Mouse (Mus musculus): ENCODE results near the gene Ttc1. TPM values are rescaled to one million over a fixed set of nuclear protein-coding genes. Genes with fewer than 3 reads are reported as not detected.

Ttc1 gene
- total RNA-seq (2014; rRNA removed; ENCODE audit: low replicate concordance) (16.4 and 30.5 TPM in 2 replicates), polyA plus RNA-seq (2015; fragmentation: Nextera tagmentation; extraction: Ambion mirVana) (66.8 and 68.7 TPM in 2 replicates)

DNA sequence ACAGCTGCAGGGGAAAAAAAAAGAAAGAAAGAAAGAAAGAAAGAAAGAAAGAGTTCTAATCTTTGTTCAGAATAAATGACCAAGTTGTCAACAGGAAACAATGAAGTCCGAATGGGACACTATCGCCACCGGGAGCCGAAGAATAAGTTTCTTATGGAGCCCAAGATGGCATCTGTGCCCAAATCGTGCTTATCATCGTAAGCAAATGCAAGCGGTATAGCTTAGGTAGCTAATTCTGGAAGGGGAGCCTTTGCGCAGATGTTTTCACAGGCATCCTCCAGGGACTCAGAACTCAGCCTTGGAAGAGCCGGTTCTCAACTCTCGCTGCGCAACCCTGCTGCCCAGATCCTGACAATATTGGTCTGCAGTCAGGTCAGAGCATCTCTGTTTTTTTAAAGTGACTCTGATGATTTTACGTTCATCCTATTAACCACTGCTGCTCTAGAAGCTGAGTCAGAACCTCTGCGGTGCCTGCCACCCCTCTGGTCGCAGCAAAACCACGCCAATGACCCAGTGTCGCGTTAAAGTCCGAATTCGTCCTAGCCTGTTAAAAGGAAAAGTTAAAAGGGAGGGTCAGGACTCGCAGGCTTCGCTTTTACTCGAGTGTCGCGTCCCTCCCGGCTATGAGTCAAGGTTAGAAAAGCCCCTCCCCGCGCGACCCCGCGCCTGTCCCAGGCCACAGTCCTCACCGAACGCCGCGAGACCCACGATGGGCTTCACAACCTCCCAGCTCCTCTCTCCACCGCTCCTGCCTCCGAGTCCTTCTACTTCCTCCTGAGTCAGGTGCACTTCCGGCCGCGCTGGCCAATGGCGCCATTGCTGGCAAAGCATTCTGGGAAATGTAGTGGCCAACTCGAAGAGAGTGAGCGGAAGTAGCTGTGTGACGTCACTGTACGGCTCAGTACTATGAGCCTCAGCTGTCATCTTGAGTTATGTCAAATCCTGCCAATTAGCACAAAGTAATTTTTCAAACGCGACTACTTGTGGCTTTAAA is at the start of gene Ttc1:
Ttc1 (minus strand) TSS at position 776 of the 994 bp plus-strand sequence.
- Histone ChIP-seq H3K9me3 (replicated peaks; ENCODE audit: control insufficient read depth, low read length) (no peaks in the 10 kb centered on the region), H3K4me3 (ENCODE audit: low read depth, low read length) (peak within 1 kb of the TSS; percentile 87), H3K27me3 (ENCODE audit: control insufficient read depth, insufficient read depth, low read length) (no peaks in the 10 kb centered on the region), H3K4me2 (ENCODE audit: low read depth, low read length) (peak within 1 kb of the TSS; percentile 94), H3K4me1 (ENCODE audit: control insufficient read depth, insufficient read depth) (peaks cover 7% of the 10 kb centered on the region; the same call in 1 of the 2 replicates), H3K9ac (replicated peaks; ENCODE audit: low read depth, low read length) (peak within 1 kb of the TSS; percentile 83), H3K36me3 (replicated peaks; ENCODE audit: control insufficient read depth, insufficient read depth, low read length) (peaks cover 26% of the 10 kb centered on the region), H3K27ac (ENCODE audit: low read depth) (peak within 1 kb of the TSS; percentile 80)
- ATAC-seq (ENCODE audit: insufficient read depth, low read depth) (peak; percentile 98), DNase-seq (ENCODE audit: low spot score) (peak; percentile 98)
- WGBS: 2% methylated on average over 47 of the region's 47 CpGs
- no peak for TF ChIP-seq EP300 (IDR thresholded peaks at IDR 0.05; ENCODE audit: low read depth)
- no peak; the same call in 1 of the 2 replicates for TF ChIP-seq CTCF (IDR thresholded peaks at IDR 0.05; ENCODE audit: low read depth)

DNA sequence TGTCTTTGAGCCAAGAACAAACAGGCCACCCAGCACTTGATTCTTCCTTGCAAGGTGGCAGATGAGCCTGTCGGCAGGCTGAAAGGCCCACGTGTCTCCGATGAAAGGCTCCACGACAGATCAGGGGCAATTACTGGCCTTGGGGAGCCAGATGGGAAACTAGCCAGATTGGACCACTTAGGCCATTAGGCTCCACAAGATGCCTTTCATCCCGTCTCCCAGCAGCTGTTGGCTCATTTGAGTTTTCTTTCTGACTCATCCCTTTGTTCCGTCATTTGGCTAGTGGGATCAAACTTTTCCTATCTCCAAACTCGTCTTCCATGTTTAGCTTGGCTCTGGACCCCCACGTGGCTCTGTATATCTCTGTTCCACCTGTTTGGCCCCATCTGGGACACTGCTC is 48.2 kb upstream of the Ttc1 start:
- DNase-seq (ENCODE audit: low spot score) (no peak), ATAC-seq (ENCODE audit: insufficient read depth, low read depth) (no peak)
- no peak overlapping the region for H3K9ac ChIP-seq (replicated peaks; ENCODE audit: low read depth, low read length)
- H3K27me3 ChIP-seq (ENCODE audit: control insufficient read depth, insufficient read depth, low read length): no peaks in the 10 kb centered on the region
- H3K27ac ChIP-seq (ENCODE audit: low read depth): no peak overlapping the region
- H3K36me3 ChIP-seq (replicated peaks; ENCODE audit: control insufficient read depth, insufficient read depth, low read length): no peaks in the 10 kb centered on the region
- H3K4me2 ChIP-seq (ENCODE audit: low read depth, low read length): no peak overlapping the region
- H3K4me3 ChIP-seq (ENCODE audit: low read depth, low read length): no peak overlapping the region
- TF ChIP-seq EP300 (IDR thresholded peaks at IDR 0.05; ENCODE audit: low read depth) (no peak), CTCF (IDR thresholded peaks at IDR 0.05; ENCODE audit: low read depth) (no peak)
- 51% methylated on average over 8 of the region's 8 CpGs for WGBS
- H3K4me1 ChIP-seq (ENCODE audit: control insufficient read depth, insufficient read depth): peaks cover 3% of the 10 kb centered on the region; the same call in 1 of the 2 replicates
- no peaks in the 10 kb centered on the region for H3K9me3 ChIP-seq (replicated peaks; ENCODE audit: control insufficient read depth, low read length)

DNA sequence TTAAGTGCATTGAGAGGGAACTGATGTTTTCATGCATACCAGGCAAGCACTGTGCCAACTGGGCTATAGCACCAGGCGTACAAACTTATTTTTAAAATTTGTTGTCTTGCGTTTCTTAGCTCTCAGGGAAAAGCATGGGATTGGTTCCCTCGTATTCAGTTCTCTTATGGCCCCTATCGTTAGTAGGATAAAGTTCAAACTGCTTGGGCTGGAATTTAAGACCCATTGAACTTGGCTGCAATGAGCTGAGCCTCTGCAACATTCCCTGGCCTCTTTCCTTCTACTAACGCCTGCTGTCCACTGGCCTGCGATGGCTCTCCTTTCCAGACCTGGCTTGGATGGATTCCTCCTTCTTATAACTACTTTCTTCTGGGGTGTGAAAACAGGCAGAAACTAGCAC is 42.6 kb upstream of the Ttc1 start:
- Histone ChIP-seq H3K4me2 (ENCODE audit: low read depth, low read length) (peak overlapping the region; percentile 12; the same call in 1 of the 2 replicates), H3K9ac (replicated peaks; ENCODE audit: low read depth, low read length) (no peak overlapping the region), H3K36me3 (replicated peaks; ENCODE audit: control insufficient read depth, insufficient read depth, low read length) (no peaks in the 10 kb centered on the region), H3K27ac (ENCODE audit: low read depth) (peak overlapping the region; percentile 77), H3K27me3 (ENCODE audit: control insufficient read depth, insufficient read depth, low read length) (no peaks in the 10 kb centered on the region), H3K9me3 (replicated peaks; ENCODE audit: control insufficient read depth, low read length) (no peaks in the 10 kb centered on the region), H3K4me1 (ENCODE audit: control insufficient read depth, insufficient read depth) (peaks cover 17% of the 10 kb centered on the region), H3K4me3 (ENCODE audit: low read depth, low read length) (no peak overlapping the region)
- TF ChIP-seq EP300 (IDR thresholded peaks at IDR 0.05; ENCODE audit: low read depth) (peak; percentile 86; the same call in 1 of the 2 replicates), CTCF (IDR thresholded peaks at IDR 0.05; ENCODE audit: low read depth) (no peak)
- DNase-seq (ENCODE audit: low spot score) (peak; percentile 83), ATAC-seq (ENCODE audit: insufficient read depth, low read depth) (peak; percentile 88)
- WGBS: 42% methylated on average over 6 of the region's 6 CpGs

DNA sequence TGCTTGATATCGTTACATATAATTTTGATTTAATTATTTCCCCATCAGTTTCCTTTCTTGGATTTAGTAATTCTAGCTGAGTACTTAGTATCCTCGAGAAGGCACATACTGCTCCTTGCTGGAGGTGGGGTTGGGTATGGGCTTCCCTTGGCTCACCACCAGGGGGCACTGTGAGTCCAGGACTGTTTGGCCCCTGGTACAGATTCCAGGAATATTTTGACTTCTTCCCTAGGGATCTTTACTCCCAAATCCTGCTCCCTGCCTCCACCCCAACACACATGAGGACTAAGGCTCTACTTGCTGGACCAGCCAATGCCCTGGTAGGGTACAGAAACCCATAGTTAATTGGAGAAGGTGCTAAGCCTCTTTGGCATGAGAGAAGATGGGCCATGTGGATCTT is 36.0 kb upstream of the Ttc1 start:
- H3K27ac ChIP-seq (ENCODE audit: low read depth): no peak overlapping the region
- H3K4me3 ChIP-seq (ENCODE audit: low read depth, low read length): no peak overlapping the region
- no peaks in the 10 kb centered on the region for H3K27me3 ChIP-seq (ENCODE audit: control insufficient read depth, insufficient read depth, low read length)
- ATAC-seq (ENCODE audit: insufficient read depth, low read depth): peak; percentile 85
- no peaks in the 10 kb centered on the region for H3K9me3 ChIP-seq (replicated peaks; ENCODE audit: control insufficient read depth, low read length)
- H3K4me2 ChIP-seq (ENCODE audit: low read depth, low read length): no peak overlapping the region
- no peaks in the 10 kb centered on the region for H3K4me1 ChIP-seq (ENCODE audit: control insufficient read depth, insufficient read depth)
- 9% methylated on average over 2 of the region's 2 CpGs for WGBS
- DNase-seq (ENCODE audit: low spot score): peak; percentile 57
- H3K36me3 ChIP-seq (replicated peaks; ENCODE audit: control insufficient read depth, insufficient read depth, low read length): no peaks in the 10 kb centered on the region
- TF ChIP-seq CTCF (IDR thresholded peaks at IDR 0.05; ENCODE audit: low read depth) (peak; percentile 86), EP300 (IDR thresholded peaks at IDR 0.05; ENCODE audit: low read depth) (0 out of 2 replicates have a peak, but pooled peaks have one; percentile 40)
- no peak overlapping the region for H3K9ac ChIP-seq (replicated peaks; ENCODE audit: low read depth, low read length)

DNA sequence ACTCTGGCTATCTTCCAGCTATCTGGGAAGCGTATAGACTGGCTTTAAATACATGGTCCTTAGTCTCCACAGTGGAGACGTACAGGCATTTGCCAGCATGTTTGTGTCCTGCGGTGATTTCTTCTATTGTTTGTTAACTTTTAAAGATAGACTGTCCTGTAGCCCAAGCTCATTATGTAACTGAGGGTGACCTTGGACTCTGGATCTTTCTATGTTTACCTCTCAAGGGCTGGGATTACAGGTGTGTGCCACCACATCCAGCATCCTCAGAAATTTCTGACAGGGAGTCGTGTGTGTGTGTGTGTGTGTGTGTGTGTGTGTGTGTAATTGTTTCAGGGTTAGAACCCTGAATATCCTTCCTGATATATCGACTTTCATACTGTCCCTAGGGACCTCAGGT is 35.3 kb upstream of the Ttc1 start:
- 77% methylated on average over 5 of the region's 5 CpGs for WGBS
- ATAC-seq (ENCODE audit: insufficient read depth, low read depth) (no peak), DNase-seq (ENCODE audit: low spot score) (no peak)
- Histone ChIP-seq H3K4me1 (ENCODE audit: control insufficient read depth, insufficient read depth) (no peaks in the 10 kb centered on the region), H3K36me3 (replicated peaks; ENCODE audit: control insufficient read depth, insufficient read depth, low read length) (no peaks in the 10 kb centered on the region), H3K27ac (ENCODE audit: low read depth) (no peak overlapping the region), H3K4me2 (ENCODE audit: low read depth, low read length) (no peak overlapping the region), H3K27me3 (ENCODE audit: control insufficient read depth, insufficient read depth, low read length) (no peaks in the 10 kb centered on the region), H3K9ac (replicated peaks; ENCODE audit: low read depth, low read length) (no peak overlapping the region), H3K4me3 (ENCODE audit: low read depth, low read length) (no peak overlapping the region), H3K9me3 (replicated peaks; ENCODE audit: control insufficient read depth, low read length) (no peaks in the 10 kb centered on the region)
- no peak for TF ChIP-seq CTCF (IDR thresholded peaks at IDR 0.05; ENCODE audit: low read depth)
- no peak for TF ChIP-seq EP300 (IDR thresholded peaks at IDR 0.05; ENCODE audit: low read depth)

Data from heart, postnatal 0 days (tissue).